Mouse (Mus musculus) CH12F3 (cell line): ENCODE results near the gene Colgalt1.

Source experiments
- in situ Hi-C: fragments of 300-500 bp; cut with MboI; formaldehyde crosslinking; loops from 2 replicates; pipeline ENCODE4 v1.14.3; 2020; ENCODE audit warnings: low sequenced_read_pairs

Gene Colgalt1

DNA sequence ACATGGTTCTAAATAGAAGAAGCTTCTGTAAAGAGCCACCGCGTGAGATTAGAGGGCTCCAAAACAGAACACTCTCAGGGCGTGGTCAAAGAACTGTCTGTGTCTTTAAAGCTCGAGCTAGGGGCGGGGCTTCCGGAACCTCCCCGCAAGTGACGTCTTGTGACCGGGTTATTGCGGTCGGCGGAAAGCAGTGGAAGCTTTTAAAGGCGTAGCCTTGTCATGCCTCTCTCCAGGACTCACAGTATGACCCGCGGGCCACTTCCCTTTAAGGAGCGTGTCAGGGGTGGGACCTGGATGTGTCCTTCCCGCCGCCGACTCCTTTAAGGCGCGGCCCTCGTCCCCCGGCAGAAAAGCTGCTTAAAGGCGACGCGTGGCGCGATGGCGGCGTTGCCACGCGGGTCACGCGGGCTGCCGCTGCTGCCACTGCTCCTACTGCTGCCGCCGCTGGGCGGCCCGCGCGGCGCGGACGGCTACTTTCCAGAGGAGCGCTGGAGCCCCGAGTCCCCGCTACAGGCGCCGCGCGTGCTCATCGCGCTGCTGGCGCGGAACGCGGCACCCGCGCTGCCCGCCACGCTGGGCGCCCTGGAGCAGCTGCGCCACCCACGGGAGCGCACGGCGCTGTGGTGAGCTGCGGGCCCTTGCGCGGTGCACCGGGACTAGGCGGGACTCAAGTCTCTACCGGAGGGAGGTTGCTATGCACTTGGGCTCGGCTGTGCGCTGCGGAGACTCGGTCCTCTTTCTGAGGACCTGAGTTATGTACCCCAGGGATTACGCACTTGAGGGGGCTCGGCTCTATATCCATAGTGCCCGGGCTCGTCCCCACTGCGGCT lies at the start of gene Colgalt1:
Colgalt1 (plus strand) TSS at position 177 of the 830 bp plus-strand sequence.
- in situ Hi-C loops, result no loop called here

DNA sequence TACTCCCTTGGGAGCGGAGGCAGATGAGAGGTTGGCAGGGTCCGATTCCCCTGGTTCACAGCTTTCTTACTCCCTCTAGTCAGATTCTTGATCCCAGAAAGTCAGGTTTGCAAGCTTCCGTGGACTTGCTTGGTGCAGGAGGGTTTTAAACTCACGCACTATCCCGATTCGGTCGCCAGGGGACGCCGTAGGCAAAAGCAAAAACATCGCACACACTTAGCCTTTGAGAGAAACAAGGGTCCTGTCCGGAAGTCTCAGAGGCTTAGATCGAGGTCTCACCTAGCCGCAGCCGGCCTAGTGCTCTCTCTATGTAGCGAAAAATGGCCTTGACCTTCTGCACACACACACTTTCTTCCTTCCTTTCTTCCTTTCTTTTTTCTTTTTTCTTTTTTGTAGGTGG lies 49.4 kb upstream of the Colgalt1 start:
- in situ Hi-C loops, result loop anchor here (10.0 kb wide), 1 partner anchor 93 kb away; no protein-coding TSS in a partner anchor

DNA sequence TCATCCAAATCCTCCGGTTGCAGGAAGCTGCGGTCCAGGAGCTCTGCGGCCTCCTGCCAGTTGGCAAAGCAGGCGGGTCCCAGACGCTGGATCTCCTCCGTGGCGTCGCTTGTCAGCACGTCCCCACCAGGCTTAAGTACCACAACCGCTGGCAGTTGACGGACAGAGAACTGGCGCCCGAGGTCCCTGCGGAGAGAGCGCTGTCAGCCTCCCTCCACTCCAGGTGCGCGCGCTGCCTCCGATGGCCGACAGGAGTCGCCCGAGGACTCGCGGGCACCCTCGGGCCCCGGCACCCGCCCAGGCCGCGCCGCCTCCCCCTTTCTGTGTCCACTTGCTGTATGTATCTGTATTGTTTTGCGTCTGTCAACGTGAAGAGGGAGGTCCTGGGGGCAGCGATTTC lies 48.0 kb upstream of the Colgalt1 start:
- in situ Hi-C loops, result loop anchor here (10.0 kb wide), 1 partner anchor 92 kb away; no protein-coding TSS in a partner anchor

- in situ Hi-C loops, result loop anchor here (10.0 kb wide), 1 partner anchor 91 kb away; no protein-coding TSS in a partner anchor
Observed at GRCm38 (mm10) chr8:71563992-71564391, 46.8 kb upstream of the Colgalt1 start.

DNA sequence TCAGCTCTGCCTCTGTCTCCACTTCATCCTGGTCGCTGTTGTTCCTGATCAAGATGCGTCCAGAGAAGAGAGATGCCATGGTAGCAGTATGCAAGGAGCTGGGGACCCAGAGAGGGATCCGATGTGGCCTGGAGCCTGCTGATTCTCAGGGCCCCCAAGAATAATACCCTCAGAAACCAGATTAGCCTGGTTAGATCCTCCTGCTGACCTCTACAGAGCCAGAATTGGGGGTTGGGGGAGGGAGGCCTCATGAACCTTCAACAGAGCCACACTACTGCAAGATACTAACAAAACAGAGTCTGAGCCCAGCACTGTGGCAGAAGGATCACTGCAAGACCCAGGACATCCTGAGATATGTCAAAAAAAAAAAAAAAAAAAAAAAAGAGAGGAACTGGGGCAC lies 44.3 kb upstream of the Colgalt1 start, which contains the start of gene Nxnl1:
Nxnl1 (minus strand) TSS at position 101 of the 400 bp plus-strand sequence.
- in situ Hi-C loops, result loop anchor here (10.0 kb wide), 1 partner anchor 88 kb away; no protein-coding TSS in a partner anchor

- in situ Hi-C loops, result loop anchor here (10.0 kb wide), 1 partner anchor 87 kb away; no protein-coding TSS in a partner anchor
Observed at GRCm38 (mm10) chr8:71567587-71567986, 43.2 kb upstream of the Colgalt1 start.

GRCm38 (mm10) chr8:71568387-71568937 lies 42.3 kb upstream of the Colgalt1 start, which contains the start of gene Slc27a1:
Gene Slc27a1, plus strand, starts transcription at chr8:71568882.
- in situ Hi-C loops, result loop anchor here (10.0 kb wide), 1 partner anchor 86 kb away; no protein-coding TSS in a partner anchor

DNA sequence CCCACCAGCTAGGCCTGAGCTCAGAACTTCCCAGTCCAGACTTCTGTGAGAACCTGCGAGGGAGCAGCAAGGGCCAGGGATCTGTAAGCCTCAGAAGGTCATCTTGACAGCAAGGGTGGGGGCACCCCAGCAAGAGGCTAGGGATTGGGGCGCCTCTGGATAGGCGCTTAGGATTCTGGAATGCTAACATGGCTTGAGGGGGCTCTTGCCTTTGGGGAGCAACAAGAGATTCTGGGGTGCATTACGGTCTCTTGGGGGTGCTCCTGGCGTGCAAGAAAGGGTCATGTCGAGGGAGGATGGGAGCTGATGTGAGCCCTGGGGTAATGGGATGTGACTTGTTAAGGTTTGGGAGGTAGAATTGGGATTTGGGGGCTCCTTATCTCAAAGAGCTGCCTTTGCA lies 41.9 kb upstream of the Colgalt1 start:
- in situ Hi-C loops, result loop anchor here (10.0 kb wide), 1 partner anchor 86 kb away; no protein-coding TSS in a partner anchor

DNA sequence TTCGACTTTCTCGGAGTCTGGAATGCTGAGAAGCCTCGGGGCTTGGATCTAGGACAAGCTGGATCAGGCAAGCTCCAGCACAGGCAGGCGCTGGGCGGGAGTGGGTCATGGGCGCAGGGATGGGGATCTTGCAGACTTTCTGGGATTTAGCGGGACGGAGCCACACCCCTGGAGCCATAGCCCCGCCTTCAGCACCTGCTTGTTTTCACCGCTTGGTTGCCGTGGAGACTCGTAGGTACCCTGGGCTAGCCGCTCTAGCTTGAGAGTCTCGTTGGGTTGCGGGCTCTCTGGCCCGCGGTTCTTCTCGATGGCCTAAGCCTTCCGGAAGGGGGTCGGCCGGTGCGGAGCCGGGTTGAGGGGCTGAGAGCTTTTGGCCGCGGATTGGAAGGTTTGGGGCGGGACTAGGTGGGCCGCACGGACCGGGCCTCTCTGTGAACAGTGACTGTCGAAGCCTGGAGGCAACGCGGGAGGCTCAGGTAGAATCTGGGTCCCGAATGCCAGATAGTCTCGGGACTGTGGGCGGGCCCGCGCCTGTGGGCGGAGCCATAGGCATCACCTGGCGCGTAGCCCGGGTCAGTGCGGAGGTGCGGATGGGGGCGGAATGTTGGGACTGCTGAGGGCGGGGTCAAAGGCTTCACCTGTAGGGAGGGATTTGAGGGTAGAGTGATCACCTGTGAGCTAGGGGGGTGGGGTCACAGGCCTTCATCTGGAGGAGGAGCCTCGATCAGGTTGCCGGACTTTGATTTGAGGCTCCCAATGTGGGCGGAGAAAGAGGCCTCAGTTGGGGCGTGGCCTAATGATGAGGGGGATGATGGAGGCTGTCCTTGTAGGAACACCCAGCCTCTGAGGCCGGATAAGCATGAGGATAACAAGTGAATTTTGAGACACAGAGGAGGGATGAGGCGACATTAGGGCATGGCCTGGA lies 41.2 kb upstream of the Colgalt1 start:
- in situ Hi-C loops, result loop anchor here (10.0 kb wide), 1 partner anchor 85 kb away; no protein-coding TSS in a partner anchor

DNA sequence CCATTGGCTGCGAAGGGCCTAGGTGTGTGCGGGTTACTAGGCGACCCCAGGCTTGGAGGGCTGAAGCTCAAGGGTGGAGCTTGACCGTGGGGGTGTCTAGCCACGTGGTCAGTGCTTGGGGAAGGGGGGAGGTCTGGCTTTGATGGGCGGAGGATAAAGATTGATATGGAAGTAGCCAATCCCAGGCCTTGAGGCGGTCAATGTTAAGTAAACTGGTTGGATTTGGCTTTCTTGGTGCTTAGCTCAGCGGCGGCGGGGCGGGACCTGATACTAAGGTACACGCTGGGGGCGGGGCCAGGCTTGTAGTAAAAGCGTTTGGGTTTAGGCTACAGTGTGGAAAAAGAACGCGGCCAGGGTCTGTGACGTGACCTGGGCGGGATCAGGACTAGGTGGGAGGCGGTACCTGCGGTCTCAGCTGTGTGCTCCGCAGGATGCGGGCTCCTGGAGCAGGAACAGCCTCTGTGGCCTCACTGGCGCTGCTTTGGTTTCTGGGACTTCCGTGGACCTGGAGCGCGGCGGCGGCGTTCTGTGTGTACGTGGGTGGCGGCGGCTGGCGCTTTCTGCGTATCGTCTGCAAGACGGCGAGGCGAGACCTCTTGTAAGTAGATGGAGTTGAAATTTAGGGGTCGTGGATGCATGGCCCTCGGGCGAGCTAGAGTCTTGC lies 40.4 kb upstream of the Colgalt1 start:
- in situ Hi-C loops, result no loop called here

- in situ Hi-C loops, result no loop called here
Observed at GRCm38 (mm10) chr8:71572077-71572476, 38.7 kb upstream of the Colgalt1 start.

DNA sequence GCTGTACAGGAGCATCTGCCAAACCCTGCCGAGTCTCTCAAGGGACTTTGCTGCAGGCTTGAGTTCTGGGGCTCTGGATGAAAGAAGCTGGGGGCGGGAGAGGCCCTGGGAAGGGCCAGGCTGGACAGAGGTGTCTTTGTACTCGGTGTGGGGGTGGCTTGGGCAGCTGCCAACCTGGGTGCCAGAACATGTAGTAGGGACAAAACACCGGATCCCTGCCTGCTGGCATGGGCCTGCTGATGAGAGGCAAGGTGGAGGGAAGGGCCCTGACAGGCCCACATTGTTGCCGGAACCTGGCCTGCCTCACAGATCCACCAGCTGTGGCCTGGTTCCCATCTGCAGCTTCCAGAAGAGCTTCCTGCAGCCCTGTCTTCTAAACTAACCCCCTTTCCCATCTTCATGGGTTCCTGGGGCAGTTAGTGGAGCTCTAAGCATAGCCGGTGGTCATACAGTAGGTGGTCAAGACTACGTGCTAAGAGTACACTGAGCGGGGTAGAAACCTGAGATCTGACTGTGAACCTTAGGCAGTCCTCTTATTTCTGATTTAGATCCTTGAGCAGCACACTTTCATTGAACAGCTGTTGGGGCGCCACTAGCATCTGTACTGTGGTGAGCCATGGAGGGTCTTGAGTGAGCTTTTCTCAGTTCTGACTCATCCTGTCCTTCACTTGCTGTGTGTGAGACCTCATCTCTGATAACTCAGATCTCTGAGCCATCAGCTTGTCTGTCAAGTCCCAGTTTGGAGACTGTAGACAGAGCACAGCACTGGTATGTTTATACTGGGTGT lies 37.8 kb upstream of the Colgalt1 start:
- in situ Hi-C loops, result no loop called here

DNA sequence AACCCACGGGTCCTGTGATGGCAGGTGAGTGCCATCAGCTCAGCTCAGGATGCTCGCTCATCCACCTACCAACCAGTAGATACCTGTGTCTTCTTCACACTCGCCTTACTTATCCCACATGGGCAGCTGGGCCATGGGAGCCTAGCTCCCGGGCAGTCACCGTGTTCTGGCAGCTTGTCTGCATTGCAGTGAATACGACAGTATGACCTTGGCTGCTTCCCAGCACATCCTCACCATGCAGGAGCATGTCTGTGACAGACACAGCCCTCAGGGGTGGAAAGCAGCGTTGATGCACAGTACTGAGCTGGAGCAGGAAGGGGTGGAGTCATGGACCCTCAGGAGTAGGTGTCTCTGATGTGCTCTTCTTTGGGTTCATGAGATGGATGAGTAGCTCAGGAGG lies 36.4 kb upstream of the Colgalt1 start:
- in situ Hi-C loops, result no loop called here

DNA sequence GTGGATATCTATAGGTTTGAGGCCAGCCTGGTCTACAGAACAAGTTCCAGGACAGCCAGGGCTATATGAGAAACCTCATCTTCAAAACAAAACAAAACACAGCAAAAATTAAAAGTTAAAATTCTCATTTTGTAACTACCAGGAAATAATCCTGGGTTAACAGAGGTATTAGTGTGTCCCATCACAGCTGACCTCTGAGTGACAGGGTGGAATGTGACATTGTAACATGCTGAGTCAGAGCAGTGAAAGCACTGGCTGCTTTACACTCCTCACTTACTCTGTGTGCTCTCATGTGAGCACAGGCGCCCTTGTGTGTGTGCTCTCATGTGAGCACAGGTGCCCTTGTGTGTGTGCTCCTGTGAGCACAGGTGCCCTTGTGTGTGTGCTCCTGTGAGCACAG lies 35.8 kb upstream of the Colgalt1 start:
- in situ Hi-C loops, result no loop called here

DNA sequence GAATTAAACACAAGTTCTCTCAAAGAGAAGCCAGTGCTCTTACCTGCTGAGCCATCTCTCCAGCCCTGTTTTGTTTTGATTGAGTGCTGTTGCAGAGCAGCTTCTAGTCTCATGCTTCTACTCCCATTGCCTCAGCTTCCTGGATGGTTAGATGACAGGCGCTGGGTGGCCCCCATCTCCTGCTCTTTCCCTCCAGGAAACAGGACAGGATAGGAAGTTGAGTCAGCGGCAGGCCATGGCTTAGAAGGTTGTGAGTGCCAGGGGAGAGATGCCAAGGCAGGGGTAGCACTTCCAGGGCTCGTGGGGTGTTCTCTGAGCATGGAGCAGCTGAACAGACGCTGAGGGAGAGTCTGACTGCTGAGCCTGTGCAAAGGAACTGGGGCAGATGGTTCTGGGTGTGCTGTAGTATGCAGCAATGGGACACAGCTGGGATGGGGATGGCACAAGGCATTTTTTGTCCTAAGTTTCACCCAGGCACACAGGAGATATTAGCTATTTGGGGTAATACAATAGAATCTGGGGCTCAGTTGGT lies 32.9 kb upstream of the Colgalt1 start:
- in situ Hi-C loops, result no loop called here

GRCm38 (mm10) chr8:71579009-71579408 lies 31.8 kb upstream of the Colgalt1 start:
- in situ Hi-C loops, result no loop called here

GRCm38 (mm10) chr8:71579476-71579875 lies 31.3 kb upstream of the Colgalt1 start:
- in situ Hi-C loops, result no loop called here

DNA sequence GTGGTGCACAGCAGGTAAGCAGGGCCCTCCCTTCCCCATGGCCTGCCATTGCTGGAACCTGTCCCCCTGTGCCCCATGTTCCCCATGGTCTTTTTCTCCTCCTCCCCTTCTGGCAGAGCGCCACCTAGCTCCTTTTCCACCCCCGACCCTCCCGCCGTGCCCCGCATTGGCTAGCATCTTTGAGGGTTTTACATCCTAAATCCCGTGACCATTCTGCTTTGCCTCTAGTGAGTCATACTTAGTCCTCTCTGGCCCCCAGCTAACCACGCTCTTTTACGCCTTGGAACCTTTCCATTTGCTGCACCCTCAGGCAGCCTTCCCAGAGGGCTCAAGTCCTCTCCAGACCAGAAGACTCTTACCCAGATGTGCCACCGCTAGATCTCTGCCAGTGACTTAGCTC lies 30.6 kb upstream of the Colgalt1 start:
- in situ Hi-C loops, result no loop called here

- in situ Hi-C loops, result no loop called here
Observed at GRCm38 (mm10) chr8:71586891-71587290, 23.9 kb upstream of the Colgalt1 start.
